Mouse (Mus musculus) kidney, adult 8-10 months (tissue): Measurements from ENCODE around the gene Nckap1.
A peak's percentile ranks its signal among the peaks of the same experiment; 100 is the strongest.

Experiments
- DNase-seq, 2 experiments: peaks; one replicate each; pipeline ENCODE4 v3.0.0; 2022

Nckap1 gene

DNA sequence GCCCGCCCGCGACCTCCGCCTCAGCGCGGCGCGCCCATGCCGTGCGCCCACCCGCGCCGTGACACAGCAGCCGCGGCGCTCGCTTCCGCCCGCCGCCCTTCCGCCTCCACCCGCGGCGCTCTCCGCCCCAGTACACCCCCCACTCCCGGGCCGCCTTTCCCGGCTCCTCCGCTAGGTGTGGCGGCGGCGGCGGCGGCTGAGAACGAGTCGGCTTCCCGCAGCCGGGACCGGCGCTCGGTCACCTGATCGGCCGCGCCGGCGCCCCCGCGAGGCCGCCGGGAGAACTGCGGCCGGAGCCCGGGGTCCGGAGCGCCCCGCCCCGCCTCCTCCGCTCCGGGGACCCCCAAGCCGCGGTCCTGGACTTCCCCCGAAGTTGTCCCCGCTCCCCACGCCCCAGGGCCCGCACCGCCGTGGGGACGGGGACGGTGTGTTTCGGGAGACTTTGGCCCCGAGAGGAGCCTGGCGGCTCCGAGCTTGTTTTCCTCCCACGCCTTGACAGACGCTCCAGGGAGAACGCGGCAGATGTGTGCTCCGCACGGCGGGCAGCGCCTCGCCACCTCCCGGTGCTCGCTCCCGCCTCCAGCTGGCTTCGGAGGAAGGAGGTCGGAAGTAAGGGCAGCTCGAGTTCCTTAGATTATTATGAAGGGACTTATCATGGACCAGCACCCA lies at the start of gene Nckap1:
Nckap1 (minus strand) TSS at position 338 of the 669 bp plus-strand sequence.
- DNase-seq: peak; percentile 86 to 87

DNA sequence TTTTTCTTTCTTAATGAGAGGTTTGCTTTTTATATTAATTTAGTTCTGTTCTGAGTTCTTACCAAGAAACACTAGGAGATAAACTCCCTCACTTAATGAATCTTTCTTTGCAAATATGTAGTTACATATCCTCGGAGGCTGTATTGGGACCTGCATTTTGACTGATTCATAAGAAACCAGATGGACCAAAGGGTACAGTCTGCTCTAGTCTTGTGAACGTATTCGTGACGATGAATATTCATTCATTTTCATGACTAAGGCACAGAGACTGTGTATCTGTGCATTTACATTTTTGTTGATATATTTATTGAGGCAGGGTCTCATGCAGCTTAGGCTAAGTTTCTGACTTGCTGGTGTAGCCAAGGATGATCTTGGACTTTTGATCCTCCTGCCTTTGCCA lies 43.3 kb upstream of the Nckap1 start:
- DNase-seq: no peak

- no peak for DNase-seq
Observed at GRCm38 (mm10) chr2:80621921-80622320, 40.7 kb upstream of the Nckap1 start.

GRCm38 (mm10) chr2:80618991-80619390 lies 37.8 kb upstream of the Nckap1 start:
- no peak for DNase-seq

DNA sequence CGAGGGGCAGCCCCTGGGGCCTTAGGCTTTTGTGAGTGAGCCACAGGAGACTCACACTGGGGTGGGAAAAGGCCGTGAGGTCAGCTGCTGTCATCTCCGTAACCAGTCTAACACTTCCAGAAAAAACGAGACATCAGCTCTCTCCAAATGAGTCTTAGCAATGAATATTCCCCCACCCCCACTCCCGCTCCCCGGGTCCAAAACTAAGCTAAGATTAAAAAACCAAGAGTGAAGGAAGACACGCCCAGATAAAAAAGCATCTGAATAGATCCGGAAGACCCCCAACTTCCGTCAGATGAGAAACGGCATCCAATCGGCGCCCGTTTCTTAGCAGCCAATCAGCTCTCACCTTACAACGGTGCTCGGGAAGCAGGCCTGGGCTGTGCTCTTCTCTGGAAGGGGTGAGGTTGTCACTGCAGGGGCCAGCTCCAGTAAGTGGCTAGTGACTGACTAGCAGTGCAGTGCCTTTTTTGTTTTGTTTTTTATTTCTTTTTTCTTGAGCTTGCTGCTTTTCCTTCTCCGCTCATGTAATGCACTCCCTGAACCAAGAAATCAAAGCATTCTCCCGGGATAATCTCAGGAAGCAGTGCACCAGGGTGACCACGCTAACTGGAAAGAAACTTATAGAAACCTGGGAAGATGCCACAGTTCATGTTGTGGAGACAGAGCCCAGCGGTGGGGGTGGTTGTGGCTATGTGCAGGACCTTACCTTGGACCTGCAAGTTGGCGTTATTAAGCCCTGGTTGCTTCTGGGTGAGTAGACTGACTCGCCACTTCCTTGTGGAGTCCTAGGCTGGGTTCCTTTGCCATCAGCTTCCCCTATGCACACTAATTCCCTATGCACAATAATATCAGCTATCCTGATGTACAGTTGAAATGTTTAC lies 35.9 kb upstream of the Nckap1 start, which contains the start of the genes Dusp19 and Nup35:
Dusp19 (plus strand) TSS at position 192 of the 884 bp plus-strand sequence.
Nup35 (plus strand) TSS at position 383 of the 884 bp plus-strand sequence.
- peak; percentile 93 to 97 for DNase-seq

GRCm38 (mm10) chr2:80612796-80613195 lies 31.6 kb upstream of the Nckap1 start:
- DNase-seq: no peak

DNA sequence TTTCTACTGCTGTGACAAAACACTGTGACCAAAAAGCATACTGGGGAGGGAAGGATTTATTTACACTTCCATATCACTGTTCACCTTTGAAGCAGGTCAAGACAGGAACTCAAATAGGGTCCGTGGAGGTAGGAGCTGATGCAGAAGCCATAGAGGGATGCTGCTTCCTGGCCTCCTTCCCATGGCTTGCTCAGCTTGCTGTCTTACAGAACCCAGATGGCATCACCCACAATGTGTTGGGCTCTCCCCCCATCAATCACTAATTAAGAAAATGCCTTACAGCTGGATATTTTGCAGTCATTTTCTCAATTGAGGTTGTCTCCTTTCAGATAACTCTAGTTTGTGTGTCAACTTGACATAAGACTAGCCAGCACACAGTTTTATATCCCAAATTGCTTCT lies 31.1 kb upstream of the Nckap1 start:
- DNase-seq: no peak

DNA sequence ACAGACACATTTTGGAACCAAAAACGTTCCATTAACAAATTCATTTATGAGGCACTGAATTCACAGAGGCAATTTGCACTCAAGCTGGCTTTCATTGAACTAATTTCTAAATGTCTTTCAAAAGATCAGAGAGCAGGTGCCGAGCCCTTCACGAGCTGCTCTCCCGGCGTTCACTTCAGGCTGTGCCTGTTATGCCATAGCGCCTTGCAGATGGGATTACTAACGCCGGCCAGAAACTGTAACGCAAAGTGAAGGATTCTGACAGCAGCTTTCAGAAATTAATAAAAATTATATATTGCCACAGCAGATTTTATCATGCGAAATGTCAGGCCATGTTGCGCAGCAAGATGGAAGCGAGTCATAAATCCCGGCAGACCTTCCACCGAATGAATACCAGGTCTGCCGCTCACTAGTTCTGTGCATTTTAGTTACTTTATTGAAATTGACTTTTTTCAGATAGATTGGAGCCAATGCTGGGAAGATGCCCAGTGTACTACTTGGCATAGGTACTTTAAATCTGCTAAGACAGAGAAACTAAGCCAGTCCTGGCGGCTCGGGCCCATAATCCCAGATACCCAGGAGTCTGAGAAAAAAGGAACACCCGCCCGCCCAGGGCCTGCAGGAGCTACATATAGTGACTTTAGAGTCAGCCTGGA lies 22.7 kb upstream of the Nckap1 start:
- no peak for DNase-seq

GRCm38 (mm10) chr2:80602756-80603155 lies 21.6 kb upstream of the Nckap1 start:
- no peak for DNase-seq

DNA sequence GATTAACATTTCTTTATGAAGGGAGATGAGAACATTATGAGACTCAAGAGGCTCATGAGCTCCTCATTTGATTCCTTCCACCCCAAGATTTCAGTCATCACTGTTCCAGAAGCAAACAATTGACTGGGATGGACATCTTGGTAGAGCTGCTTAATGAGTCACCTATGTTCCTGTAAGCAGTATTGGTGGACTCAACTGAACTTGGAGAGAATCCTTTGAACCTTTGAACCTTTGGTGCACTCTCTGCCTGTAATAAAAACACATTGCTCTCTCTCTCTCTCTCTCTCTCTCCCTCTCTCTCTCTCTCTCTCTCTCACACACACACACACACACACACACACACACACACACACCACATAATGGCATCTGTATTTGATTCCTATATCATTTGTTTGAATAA lies 19.4 kb upstream of the Nckap1 start:
- no peak for DNase-seq

GRCm38 (mm10) chr2:80599850-80600249 lies 18.7 kb upstream of the Nckap1 start:
- DNase-seq: no peak

- no peak for DNase-seq
Observed at GRCm38 (mm10) chr2:80596960-80597359, 15.8 kb upstream of the Nckap1 start.

DNA sequence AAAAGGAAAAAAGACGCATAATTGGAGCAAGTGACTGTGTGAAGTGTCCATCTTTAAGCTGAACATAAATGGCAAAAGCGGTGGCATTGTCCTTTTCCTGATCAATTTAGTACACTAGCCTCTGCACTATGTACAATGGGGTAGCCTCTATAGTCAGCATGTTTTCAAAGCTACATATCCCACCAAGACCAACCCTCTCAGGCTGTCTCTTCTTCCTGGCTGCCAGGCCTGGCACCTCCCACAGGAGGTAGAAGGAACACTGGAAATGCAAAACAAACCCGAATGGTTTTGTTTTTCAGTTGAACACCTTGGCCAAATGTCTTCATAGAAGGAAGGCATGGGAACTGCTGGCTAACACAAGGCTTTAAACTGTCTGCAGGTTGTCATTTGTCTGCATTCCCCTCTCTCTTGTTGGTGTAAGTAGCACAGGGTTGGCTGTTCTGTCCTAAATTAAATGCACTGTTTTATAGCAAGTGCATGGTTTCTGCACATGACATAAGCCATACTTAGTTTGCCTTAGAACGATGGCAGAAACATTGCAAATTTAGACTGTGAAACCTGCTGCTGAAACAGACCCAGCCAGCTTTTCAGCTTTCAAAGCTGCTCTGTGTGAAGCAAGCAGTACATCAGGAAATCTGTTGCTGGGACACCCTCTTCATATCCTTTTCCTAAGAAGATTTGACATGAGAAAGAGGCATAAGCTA lies 13.2 kb upstream of the Nckap1 start:
- no peak for DNase-seq

- no peak for DNase-seq
Observed at GRCm38 (mm10) chr2:80582356-80582755, 1.2 kb upstream of the Nckap1 start.

GRCm38 (mm10) chr2:80580311-80580961 lies 744 bp downstream of the Nckap1 start:
- DNase-seq: peak; percentile 19 to 22

DNA sequence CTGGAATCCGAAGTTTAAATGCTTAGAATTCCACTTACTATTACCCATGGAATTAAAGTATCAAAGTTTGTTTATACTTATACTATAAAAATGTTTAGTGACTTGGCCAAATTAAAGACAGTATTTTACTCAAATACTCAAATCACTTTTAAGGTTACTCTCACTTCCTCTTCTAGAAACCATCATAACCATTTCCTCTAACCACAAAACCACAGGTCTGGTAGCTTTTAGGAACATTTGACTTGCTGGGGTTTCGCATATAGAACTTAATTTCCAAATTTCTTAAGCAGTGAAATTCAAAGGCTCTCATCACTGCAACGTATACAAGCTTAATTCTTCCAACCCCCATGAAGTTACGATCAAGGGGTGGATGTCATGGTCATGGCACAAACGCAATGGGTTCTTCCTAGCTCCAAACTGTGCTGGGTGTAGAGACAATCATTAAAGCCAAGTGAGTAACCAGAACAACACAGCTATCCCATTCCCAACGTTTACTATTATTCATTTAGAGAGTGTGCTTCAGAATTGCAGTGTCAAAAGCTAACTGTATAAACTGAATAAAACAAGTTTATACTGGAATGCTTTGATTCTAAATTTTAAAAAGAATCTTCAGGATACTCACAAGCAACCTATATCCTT lies 1.8 kb downstream of the Nckap1 start:
- DNase-seq: no peak

DNA sequence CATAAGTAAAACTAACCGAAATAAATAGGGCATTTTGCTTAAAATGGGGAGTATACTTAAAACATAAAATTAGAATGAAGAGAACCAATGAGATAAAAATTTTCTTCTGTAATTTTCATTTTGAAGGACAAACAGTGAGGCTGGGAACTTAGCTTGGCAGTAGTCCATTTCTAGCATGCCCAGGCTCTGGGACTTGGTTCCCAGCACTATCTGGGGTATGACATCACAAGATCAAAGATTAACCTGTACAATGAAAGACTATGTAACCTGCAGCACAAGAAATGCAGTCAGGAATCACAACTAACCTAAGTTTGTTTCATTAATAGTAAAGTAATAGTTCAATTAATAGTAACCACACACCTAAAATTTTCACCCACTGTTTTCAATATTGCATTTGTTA lies 3.9 kb downstream of the Nckap1 start:
- peak; percentile 17 to 23 for DNase-seq

- no peak for DNase-seq
Observed at GRCm38 (mm10) chr2:80570656-80571055, 10.5 kb downstream of the Nckap1 start.

GRCm38 (mm10) chr2:80567411-80567810 lies 13.8 kb downstream of the Nckap1 start:
- no peak for DNase-seq

DNA sequence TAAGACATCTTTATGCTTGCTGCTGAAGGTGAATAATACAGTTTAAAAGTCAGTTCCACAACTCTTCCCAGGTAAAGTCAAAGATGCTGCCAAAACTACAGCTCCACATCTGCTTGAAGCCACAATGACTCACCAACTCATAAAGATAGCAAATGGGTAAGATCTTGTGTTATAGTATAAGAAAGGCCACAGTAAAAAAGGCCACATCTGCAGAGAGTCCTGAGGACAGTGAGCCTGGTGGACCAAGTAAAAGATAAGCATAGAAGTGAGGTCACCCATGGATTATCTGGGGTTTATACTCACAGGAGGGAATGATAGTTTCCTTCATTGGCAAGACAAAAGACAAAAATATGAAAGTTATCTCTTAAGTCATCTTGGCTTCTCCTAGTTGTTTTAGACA lies 18.9 kb downstream of the Nckap1 start:
- no peak for DNase-seq

DNA sequence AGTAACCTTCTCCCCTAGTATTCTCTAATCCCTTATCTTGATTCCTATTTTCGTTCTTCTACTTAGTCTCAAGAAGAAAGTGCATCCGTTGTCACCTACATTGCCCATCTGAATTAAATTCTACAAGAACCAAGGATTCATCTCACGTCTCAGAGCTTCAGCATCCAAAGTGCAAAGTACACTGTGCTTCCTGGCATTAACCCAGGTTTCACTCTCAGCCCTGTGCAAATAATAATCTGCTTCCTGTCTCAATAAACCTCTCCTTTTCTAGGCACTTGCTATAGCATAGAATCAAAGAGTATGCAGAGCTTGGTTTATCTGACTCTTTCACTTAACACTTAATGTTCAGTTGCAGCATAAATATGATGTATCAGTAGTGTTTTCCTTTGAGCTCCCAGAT lies 19.7 kb downstream of the Nckap1 start:
- peak; percentile 31 to 60 for DNase-seq

DNA sequence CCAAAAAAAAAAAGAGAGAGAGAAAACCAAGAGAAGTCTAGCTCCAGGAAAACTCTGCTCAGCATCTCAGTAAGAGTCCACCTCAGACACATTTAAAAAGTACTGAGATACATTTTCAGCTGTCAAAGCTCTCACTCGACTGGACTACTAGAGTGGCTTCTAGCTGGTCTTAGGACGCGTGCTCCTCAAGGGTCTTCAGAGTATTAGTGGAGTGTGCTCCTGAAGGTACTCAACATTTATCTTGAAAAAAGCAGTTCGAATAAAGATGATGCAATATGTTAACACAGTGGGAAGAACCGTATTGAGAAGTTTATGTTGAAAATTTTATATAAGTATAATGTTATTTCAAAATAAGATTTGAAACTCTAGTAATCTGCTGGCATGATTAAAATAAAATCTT lies 20.4 kb downstream of the Nckap1 start:
- no peak for DNase-seq
